Mouse (Mus musculus): ENCODE data around the gene Sorl1. TPM values are rescaled to one million over a fixed set of nuclear protein-coding genes. Genes with fewer than 3 reads are reported as not detected.

The Sorl1 gene
- polyA plus RNA-seq, 1 experiment from 2014 or later, result 18.8 TPM

DNA sequence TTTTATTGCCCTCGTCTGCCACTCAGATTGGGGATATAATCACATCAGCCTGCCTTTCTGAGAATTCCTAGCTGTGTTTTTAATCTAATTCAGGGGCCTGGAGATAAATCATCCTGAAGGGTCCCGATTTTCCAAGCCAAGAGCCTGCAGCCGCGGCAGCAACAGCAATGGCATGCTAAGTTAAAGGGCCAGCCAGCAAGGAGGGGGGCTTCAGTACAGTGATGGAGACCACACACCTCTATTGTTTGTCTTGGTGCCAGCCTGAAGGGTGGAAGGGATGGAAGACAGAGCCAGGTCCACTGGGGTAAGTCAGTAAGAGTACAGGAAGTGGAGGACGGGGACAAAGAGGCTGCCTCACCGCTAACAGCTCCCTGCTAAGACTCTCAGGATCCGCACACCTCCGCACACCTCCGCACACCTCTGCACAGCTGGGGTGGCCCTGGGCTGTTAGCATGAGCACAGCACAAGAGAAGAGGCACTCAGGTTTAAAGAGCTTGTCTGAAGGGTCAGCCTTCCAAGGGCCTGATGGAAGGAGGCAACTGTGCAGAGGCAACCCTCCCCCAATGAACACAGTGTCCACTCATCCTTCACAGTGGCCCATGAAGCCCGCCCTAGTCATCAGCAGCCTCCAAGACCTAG is 7.6 kb downstream of the Sorl1 start:
- WGBS, result 73% methylated on average over 10 of the region's 10 CpGs
- H3K36me3 ChIP-seq, result no peaks in the 10 kb centered on the region
- H3K4me3 ChIP-seq, result no peak overlapping the region
- H3K9me3 ChIP-seq, result no peaks in the 10 kb centered on the region
- no peak overlapping the region for H3K9ac ChIP-seq (replicated peaks)
- no peak overlapping the region for H3K27ac ChIP-seq (replicated peaks)
- H3K4me2 ChIP-seq (replicated peaks), result no peak overlapping the region
- no peak for ATAC-seq (replicated peaks)
- H3K27me3 ChIP-seq, result no peaks in the 10 kb centered on the region
- peaks cover 25% of the 10 kb centered on the region for H3K4me1 ChIP-seq

DNA sequence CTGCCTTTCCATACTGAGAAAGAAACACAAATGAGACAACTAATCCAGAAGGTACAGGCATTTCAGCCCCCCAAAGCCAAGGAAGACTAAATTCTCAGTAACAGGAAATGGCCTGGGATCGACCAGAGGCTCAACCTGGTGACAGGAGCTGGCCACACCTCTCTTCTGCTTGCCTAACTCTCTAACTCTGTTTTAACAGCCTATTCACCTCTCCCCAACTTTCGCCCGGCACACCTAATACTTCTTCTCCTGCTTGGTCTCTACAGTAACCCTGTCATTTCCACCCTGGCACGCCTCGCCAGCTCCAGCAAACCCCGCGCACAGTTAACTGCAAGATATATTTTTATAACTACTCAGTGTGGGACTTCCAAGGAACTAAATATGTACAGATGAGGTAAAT is 9.0 kb downstream of the Sorl1 start:
- ATAC-seq (replicated peaks), result no peak
- Histone ChIP-seq H3K9me3 (no peaks in the 10 kb centered on the region), H3K9ac (replicated peaks) (no peak overlapping the region), H3K4me1 (peaks cover 15% of the 10 kb centered on the region), H3K4me2 (replicated peaks) (no peak overlapping the region), H3K4me3 (no peak overlapping the region), H3K36me3 (no peaks in the 10 kb centered on the region), H3K27ac (replicated peaks) (no peak overlapping the region), H3K27me3 (no peaks in the 10 kb centered on the region)
- 92% methylated on average over 7 of the region's 7 CpGs for WGBS

DNA sequence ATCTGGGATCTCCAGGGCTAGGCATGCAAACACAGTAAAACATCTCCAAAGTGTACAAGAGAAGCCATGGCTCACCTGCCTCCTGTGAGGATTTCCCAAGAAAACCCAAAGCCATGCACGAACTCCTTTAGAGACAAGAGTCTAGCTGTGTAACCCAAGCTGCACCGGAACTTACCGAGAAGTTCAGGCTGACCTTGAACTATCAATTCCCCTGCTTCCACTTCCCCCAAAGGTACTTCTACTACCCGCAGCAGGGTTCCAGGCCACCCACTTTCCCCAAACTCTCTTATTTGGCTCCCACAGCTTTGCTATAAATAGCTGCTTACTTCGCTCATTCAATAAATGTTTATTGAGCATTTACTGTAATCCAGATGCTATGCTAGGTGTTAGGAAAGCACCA is 10.8 kb downstream of the Sorl1 start:
- Histone ChIP-seq H3K27ac (replicated peaks) (no peak overlapping the region), H3K4me1 (peaks cover 16% of the 10 kb centered on the region), H3K27me3 (no peaks in the 10 kb centered on the region), H3K9me3 (no peaks in the 10 kb centered on the region), H3K4me3 (no peak overlapping the region), H3K4me2 (replicated peaks) (no peak overlapping the region), H3K9ac (replicated peaks) (no peak overlapping the region), H3K36me3 (no peaks in the 10 kb centered on the region)
- ATAC-seq (replicated peaks), result no peak
- 94% methylated on average over 5 of the region's 5 CpGs for WGBS

DNA sequence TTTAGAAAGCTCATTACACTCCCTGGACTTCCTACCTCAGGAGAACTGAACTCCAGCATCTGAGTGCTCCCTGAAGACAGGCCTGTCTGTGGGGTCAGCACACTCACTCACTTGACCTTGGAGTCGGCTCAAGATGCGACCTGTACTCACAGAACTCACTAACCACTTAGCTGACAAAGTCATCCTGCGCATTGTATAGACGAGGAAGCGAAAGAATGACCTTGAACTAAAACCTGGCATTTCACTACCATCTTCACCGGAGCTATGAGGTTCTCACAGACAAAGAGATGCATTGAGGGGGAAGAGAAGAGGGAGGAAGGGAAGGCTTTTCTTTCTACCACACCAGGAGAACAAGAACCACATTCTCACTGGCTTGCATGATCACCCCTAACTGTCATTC is 11.4 kb downstream of the Sorl1 start:
- Histone ChIP-seq H3K27me3 (no peaks in the 10 kb centered on the region), H3K9me3 (no peaks in the 10 kb centered on the region), H3K4me3 (no peak overlapping the region), H3K4me1 (peaks cover 16% of the 10 kb centered on the region), H3K36me3 (no peaks in the 10 kb centered on the region), H3K27ac (replicated peaks) (no peak overlapping the region), H3K9ac (replicated peaks) (no peak overlapping the region), H3K4me2 (replicated peaks) (no peak overlapping the region)
- no peak for ATAC-seq (replicated peaks)
- 90% methylated on average over 6 of the region's 6 CpGs for WGBS

DNA sequence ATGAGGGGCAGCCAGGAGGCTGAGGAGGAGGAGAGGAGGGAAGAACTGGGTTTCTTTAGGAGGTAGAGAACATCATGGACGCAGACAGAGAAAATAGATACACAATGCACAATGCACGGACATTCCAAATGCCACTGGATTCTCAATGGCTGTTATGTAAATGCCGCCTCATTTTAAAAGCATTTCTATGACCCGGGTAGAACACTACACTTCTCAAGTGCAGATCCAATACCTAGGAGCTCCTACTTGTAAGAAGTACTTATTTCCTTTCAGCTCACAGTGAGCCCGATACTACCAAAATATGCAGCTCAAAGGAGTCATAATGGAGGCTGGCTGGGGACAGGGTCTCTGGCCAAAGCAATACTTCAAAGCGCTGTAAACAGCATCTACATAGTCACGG is 12.8 kb downstream of the Sorl1 start:
- Histone ChIP-seq H3K9ac (replicated peaks) (no peak overlapping the region), H3K27me3 (no peaks in the 10 kb centered on the region), H3K4me1 (peaks cover 9% of the 10 kb centered on the region), H3K4me3 (no peak overlapping the region), H3K27ac (replicated peaks) (no peak overlapping the region), H3K36me3 (no peaks in the 10 kb centered on the region), H3K9me3 (no peaks in the 10 kb centered on the region), H3K4me2 (replicated peaks) (no peak overlapping the region)
- WGBS, result 85% methylated on average over 7 of the region's 7 CpGs
- ATAC-seq (replicated peaks), result no peak

DNA sequence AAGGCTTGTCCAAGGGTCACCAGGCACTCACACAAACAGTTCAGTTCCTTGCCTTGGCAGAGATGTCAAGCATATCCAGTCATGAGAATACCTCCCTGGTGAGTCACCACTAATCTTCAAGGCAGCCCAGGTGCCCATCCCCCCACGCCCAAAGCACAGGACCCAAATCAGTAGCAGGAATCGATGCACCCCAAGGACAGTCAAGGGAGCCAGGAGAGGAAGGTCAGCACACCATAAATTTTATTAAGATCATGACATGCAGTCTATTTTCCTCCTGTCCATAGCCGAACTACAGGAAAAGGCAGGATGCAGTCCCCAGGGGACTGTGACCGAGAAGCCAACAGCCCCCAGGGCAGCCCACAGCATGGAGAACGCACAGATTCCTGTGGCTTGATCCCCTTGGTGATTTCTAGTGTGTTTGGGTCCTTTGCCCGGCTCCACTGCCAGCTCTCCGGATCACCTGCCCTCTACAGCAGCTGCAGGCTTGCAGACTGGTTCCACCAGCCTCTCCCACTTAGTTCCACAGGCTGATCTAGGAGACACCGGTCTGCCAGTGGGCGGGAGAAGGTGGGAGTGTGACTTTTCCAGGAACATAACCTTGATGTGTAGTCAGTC is 14.2 kb downstream of the Sorl1 start:
- no peak overlapping the region for H3K27ac ChIP-seq (replicated peaks)
- no peaks in the 10 kb centered on the region for H3K9me3 ChIP-seq
- H3K9ac ChIP-seq (replicated peaks), result no peak overlapping the region
- ATAC-seq (replicated peaks), result no peak
- no peak overlapping the region for H3K4me2 ChIP-seq (replicated peaks)
- H3K4me3 ChIP-seq, result no peak overlapping the region
- 61% methylated on average over 9 of the region's 9 CpGs for WGBS
- H3K4me1 ChIP-seq, result peaks cover 7% of the 10 kb centered on the region
- no peaks in the 10 kb centered on the region for H3K27me3 ChIP-seq
- H3K36me3 ChIP-seq, result no peaks in the 10 kb centered on the region

DNA sequence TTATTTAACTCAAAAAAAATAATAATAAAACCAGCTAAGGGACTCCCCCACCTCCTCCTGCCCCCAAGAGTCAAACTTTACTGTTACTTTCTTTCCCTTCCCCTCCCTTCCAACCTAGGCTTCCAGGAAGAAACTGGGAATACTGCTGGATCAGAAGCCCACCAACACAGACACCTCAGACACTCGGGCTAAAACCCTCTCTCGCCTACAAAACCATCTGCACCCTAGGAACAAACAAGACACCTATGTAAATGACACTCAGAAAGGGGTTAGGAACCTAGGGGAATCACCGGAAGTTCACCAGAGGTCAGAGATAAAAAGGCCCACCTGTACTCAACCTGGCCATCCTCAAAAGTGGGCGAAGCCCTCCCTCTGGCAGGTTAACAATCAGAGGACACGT is 15.0 kb downstream of the Sorl1 start:
- Histone ChIP-seq H3K36me3 (no peaks in the 10 kb centered on the region), H3K9me3 (no peaks in the 10 kb centered on the region), H3K4me1 (peaks cover 7% of the 10 kb centered on the region), H3K4me3 (no peak overlapping the region), H3K4me2 (replicated peaks) (no peak overlapping the region), H3K27me3 (no peaks in the 10 kb centered on the region), H3K27ac (replicated peaks) (no peak overlapping the region), H3K9ac (replicated peaks) (no peak overlapping the region)
- WGBS, result 71% methylated on average over 5 of the region's 5 CpGs
- ATAC-seq (replicated peaks), result no peak

DNA sequence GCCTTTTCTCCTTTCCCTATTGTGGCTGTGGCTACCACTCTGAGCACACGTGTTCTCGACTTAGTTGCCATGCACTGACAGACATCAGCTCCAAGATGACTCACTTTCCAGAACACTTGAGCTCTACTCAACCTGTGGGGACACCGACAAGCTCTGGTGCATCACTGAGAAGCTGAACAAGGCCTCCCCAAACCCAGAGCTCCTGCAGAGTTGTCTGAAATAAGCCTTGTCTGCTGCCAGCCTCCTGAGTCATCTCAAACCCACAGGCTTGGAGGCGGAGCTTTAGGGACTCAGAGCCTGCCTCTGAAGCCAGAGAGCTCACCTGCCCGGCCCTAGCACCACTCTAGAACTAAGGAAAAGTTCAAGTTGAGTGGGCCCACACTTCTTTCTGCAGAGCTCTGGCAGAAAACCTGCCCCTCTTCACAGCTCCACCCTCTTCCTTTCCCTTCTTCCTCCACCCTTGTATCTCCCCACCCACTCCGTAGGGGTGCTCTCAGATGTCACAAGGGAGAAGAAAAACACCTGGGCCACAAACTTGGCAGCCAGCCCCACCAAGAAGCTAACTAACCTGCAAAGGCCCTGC is 15.6 kb downstream of the Sorl1 start:
- no peak overlapping the region for H3K27ac ChIP-seq (replicated peaks)
- ATAC-seq (replicated peaks), result no peak
- peaks cover 7% of the 10 kb centered on the region for H3K4me1 ChIP-seq
- no peaks in the 10 kb centered on the region for H3K9me3 ChIP-seq
- H3K4me2 ChIP-seq (replicated peaks), result no peak overlapping the region
- no peak overlapping the region for H3K9ac ChIP-seq (replicated peaks)
- H3K36me3 ChIP-seq, result no peaks in the 10 kb centered on the region
- H3K4me3 ChIP-seq, result no peak overlapping the region
- 62% methylated on average over 6 of the region's 6 CpGs for WGBS
- no peaks in the 10 kb centered on the region for H3K27me3 ChIP-seq

DNA sequence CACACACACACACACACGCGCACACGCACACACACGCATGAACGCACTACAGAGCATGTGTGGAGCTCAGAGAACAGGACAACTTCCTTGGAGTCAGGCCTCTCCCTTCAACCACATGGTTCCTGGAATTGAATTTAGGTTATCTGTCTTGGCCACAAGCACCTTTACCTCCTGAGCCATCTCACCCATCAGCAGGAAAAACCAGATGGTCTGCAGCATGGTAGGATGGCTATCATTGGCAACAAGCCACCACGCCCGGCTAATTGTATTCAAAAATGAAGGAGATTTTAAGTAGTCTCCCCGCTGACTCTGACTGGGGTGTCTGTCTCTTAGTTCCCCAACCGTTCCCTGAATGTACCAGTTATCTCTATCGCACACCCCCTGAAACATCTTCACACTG is 17.0 kb downstream of the Sorl1 start:
- no peak for ATAC-seq (replicated peaks)
- no peaks in the 10 kb centered on the region for H3K9me3 ChIP-seq
- H3K27ac ChIP-seq (replicated peaks), result no peak overlapping the region
- H3K4me1 ChIP-seq, result peaks cover 7% of the 10 kb centered on the region
- H3K4me3 ChIP-seq, result no peak overlapping the region
- H3K9ac ChIP-seq (replicated peaks), result no peak overlapping the region
- no peaks in the 10 kb centered on the region for H3K27me3 ChIP-seq
- H3K36me3 ChIP-seq, result no peaks in the 10 kb centered on the region
- 90% methylated on average over 10 of the region's 10 CpGs for WGBS
- H3K4me2 ChIP-seq (replicated peaks), result no peak overlapping the region

DNA sequence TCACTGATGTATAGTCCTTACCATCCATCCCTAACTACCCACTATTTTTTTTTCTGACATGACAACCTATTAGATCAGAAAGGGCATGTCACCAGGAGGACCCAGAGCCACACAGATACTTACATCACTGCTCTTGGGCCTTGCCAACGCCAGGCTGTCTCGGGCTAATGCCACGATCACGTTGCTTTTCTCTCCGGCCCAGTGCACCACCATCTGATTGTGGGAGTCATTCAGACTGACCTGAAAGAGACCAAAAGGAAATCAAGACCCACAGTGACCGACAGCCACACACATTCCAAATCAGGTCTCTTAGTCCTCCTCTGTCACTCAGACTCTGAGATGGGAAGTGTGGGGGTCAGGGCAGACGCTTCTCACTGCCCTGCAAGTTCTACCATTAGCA is 17.8 kb downstream of the Sorl1 start:
- no peaks in the 10 kb centered on the region for H3K36me3 ChIP-seq
- H3K4me2 ChIP-seq (replicated peaks), result no peak overlapping the region
- no peaks in the 10 kb centered on the region for H3K27me3 ChIP-seq
- WGBS, result 89% methylated on average over 7 of the region's 7 CpGs
- no peak overlapping the region for H3K4me3 ChIP-seq
- H3K27ac ChIP-seq (replicated peaks), result no peak overlapping the region
- no peaks in the 10 kb centered on the region for H3K9me3 ChIP-seq
- H3K4me1 ChIP-seq, result peaks cover 7% of the 10 kb centered on the region
- no peak for ATAC-seq (replicated peaks)
- H3K9ac ChIP-seq (replicated peaks), result no peak overlapping the region

DNA sequence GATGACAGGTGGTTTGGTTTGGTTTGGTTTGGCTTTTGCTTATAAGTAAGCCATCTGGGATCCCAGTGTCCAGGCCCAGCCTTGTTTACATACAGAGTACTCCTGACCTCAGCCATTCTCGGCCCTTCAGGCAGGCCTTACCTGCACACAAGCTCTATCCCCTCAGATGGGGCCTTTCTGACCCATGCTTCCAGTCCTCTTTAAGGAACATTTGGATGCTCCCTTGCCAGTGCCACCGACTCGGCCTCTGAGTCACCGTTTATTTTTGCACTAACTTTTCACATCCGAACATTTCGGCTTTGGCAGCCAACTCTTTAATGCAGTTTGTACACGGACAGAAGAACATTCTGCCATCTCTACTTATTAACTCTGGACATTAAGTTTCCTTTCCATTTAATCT is 20.6 kb downstream of the Sorl1 start:
- ATAC-seq (replicated peaks), result no peak
- no peaks in the 10 kb centered on the region for H3K36me3 ChIP-seq
- no peaks in the 10 kb centered on the region for H3K9me3 ChIP-seq
- no peak overlapping the region for H3K27ac ChIP-seq (replicated peaks)
- H3K9ac ChIP-seq (replicated peaks), result no peak overlapping the region
- H3K4me2 ChIP-seq (replicated peaks), result no peak overlapping the region
- H3K4me1 ChIP-seq, result peaks cover 16% of the 10 kb centered on the region
- H3K4me3 ChIP-seq, result no peak overlapping the region
- 95% methylated on average over 7 of the region's 7 CpGs for WGBS
- H3K27me3 ChIP-seq, result no peaks in the 10 kb centered on the region

DNA sequence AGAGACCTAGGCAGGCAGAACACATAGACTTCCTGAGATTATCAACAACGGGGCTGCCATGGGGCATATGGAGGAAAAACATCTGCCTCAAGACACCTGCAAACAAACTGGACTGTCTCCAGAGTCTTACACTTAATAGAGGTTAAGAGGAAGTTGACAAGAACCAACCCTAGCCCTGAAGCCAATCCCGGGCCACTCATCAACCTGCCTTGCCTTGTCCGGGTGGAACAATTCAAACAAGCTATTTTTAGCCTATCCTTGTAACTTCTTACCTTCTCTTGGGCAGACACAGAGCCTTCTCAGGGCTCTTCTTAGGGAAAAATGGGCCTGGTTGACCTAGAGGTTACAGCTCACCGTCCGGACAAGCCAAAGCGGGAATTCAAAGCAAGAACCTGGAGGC is 22.1 kb downstream of the Sorl1 start:
- H3K4me3 ChIP-seq, result no peak overlapping the region
- ATAC-seq (replicated peaks), result no peak
- H3K36me3 ChIP-seq, result no peaks in the 10 kb centered on the region
- H3K4me2 ChIP-seq (replicated peaks), result no peak overlapping the region
- no peaks in the 10 kb centered on the region for H3K27me3 ChIP-seq
- no peaks in the 10 kb centered on the region for H3K9me3 ChIP-seq
- H3K9ac ChIP-seq (replicated peaks), result no peak overlapping the region
- H3K27ac ChIP-seq (replicated peaks), result no peak overlapping the region
- H3K4me1 ChIP-seq, result peaks cover 14% of the 10 kb centered on the region
- WGBS, result 89% methylated on average over 6 of the region's 6 CpGs

DNA sequence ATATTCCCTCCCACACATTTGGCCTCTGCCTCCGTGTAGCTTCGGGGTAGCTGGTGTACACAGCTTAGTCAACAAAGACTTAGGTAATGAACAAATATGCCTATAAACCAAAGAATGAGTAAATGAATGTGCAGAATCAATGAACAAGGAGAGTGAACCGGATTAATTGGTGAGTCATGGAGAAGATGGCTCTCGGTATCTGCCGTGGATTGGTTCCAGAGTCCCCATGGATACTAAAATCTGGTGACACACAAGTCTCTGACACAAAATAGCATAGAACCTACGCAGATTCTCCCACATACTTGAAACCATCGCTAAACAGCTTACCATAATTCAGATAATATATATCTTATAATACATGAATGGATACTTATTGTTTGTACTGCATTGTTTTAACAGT is 22.8 kb downstream of the Sorl1 start:
- no peaks in the 10 kb centered on the region for H3K36me3 ChIP-seq
- no peak overlapping the region for H3K4me2 ChIP-seq (replicated peaks)
- ATAC-seq (replicated peaks), result no peak
- peaks cover 14% of the 10 kb centered on the region for H3K4me1 ChIP-seq
- no peaks in the 10 kb centered on the region for H3K27me3 ChIP-seq
- WGBS, result 64% methylated on average over 7 of the region's 7 CpGs
- no peaks in the 10 kb centered on the region for H3K9me3 ChIP-seq
- H3K27ac ChIP-seq (replicated peaks), result no peak overlapping the region
- H3K4me3 ChIP-seq, result no peak overlapping the region
- no peak overlapping the region for H3K9ac ChIP-seq (replicated peaks)

All from forebrain, embryonic 15.5 days (tissue).